Mouse (Mus musculus) kidney, embryonic 16.5 days (tissue): ENCODE measurements around the gene Polr1d. TPM values are rescaled to one million over a fixed set of nuclear protein-coding genes. Genes with fewer than 3 reads are reported as not detected.

ENCODE experiments used
- ATAC-seq: fragments of 200-750 bp; cut with Nextera tagmentation; 2 replicates; pipeline ENCODE4 v1.8.0; 2017; ENCODE audit warnings: moderate TSS enrichment; ENCODE audit not compliant: low FRiP score, low TSS enrichment
- H3K27ac ChIP-seq: fragments of 300-500 bp; sonication (generic); 2 replicates; pipeline ENCODE4 v1.5.1; 2014; ENCODE audit warnings: low read length
- H3K27me3 ChIP-seq: fragments of 300-500 bp; sonication (generic); 2 replicates; pipeline ENCODE4 v1.6.1; 2014; ENCODE audit warnings: low read length, control low read depth, mixed read lengths; ENCODE audit not compliant: insufficient read depth
- H3K36me3 ChIP-seq: fragments of 300-500 bp; sonication (generic); 2 replicates; pipeline ENCODE4 v1.6.1; 2014; ENCODE audit warnings: low read length, control low read depth, mixed read lengths; ENCODE audit not compliant: insufficient read depth
- H3K4me1 ChIP-seq: fragments of 300-500 bp; sonication (generic); 2 replicates; pipeline ENCODE4 v1.6.1; 2014; ENCODE audit warnings: low read length, control low read depth, mixed read lengths; ENCODE audit not compliant: insufficient read depth
- H3K4me2 ChIP-seq: fragments of 300-500 bp; sonication (generic); replicated peaks from 2 replicates; pipeline ENCODE4 v1.6.1; 2014; ENCODE audit warnings: low read depth, low read length
- H3K4me3 ChIP-seq: fragments of 300-500 bp; sonication (generic); 2 replicates; pipeline ENCODE4 v1.5.1; 2014; ENCODE audit warnings: mild to moderate bottlenecking, low read length
- H3K9ac ChIP-seq: fragments of 300-500 bp; sonication (generic); replicated peaks from 2 replicates; pipeline ENCODE4 v1.6.1; 2014; ENCODE audit warnings: low read length
- H3K9me3 ChIP-seq: fragments of 300-500 bp; sonication (generic); 2 replicates; pipeline ENCODE4 v1.6.1; 2016; ENCODE audit warnings: low read length, control low read depth
- WGBS: fragments of 180-500 bp; shearing (Covaris S2); extraction: QIAGEN DNeasy Blood & Tissue Kit; methylation state at CpG from one replicate; pipeline ENCODE4 v1.1.7; 2014; 5-methylcytosine and 5-hydroxymethylcytosine counted together
- polyA plus RNA-seq: library from polyadenylated mRNA; unstranded; fragments of >200 nt; fragmentation: Nextera tagmentation; extraction: Ambion mirVana; gene quantifications from 2 replicates; pipeline ENCODE4 v1.2.1, GENCODE M21; 2015

The Polr1d gene
- polyA plus RNA-seq, 1 experiment from 2014 or later = 137 TPM

DNA sequence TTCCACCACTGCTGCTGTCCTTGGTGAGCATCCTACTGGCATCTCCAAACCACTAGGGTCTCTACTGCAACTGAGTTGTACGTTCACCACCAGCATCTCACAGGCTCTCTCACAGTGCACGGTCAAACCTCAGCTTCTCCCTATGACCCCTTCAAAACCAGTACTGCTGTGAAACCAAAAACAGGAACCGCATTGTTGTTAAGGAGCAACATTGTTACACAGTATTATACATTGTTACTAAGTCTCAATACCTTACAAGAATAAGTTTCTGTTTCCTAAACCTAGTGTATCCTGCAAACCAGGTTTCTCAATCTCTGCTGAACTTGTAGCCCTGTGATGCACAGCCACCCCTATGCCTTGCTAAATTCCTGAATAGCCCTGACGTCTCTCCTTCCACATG is 51.0 kb downstream of the Polr1d start:
- Histone ChIP-seq H3K36me3 (no peaks in the 10 kb centered on the region), H3K27ac (no peak overlapping the region), H3K4me1 (peaks cover 4% of the 10 kb centered on the region; the same call in 1 of the 2 replicates), H3K9me3 (0 out of 2 replicates have a peak, but pooled peaks cover 9% of the 10 kb centered on the region), H3K4me2 (no peak overlapping the region), H3K27me3 (no peaks in the 10 kb centered on the region; the same call in 1 of the 2 replicates), H3K9ac (no peak overlapping the region), H3K4me3 (no peak overlapping the region)
- ATAC-seq = no peak
- 81% methylated on average over 4 of the region's 4 CpGs for WGBS

DNA sequence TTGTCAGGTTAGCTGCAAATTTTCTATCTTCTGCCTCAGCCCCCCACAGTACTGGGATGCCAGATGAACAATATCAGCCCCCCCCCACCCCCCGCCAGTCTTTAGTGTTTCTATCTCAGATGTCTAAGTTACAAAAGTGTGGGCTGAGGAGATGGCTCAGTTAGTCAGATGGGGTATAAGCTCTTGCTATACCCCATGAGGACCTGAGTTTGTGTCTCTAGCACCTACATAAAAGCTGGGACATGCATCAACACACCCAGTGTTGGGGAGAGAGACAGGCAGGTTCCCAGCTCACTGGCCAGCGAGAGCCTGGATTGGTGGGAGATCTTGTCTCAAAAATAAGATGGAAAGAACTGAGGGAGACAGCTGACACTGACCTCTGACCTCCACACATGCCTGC is 52.6 kb downstream of the Polr1d start:
- Histone ChIP-seq H3K36me3 (no peaks in the 10 kb centered on the region), H3K27me3 (peaks cover 1% of the 10 kb centered on the region; the same call in 1 of the 2 replicates), H3K4me2 (no peak overlapping the region), H3K4me3 (no peak overlapping the region), H3K27ac (no peak overlapping the region), H3K9ac (no peak overlapping the region), H3K9me3 (peaks cover 12% of the 10 kb centered on the region; the same call in 1 of the 2 replicates), H3K4me1 (peaks cover 4% of the 10 kb centered on the region; the same call in 1 of the 2 replicates)
- ATAC-seq = no peak
- WGBS = 89% methylated on average over 2 of the region's 2 CpGs

- H3K4me2 ChIP-seq = no peak overlapping the region
- no peak overlapping the region for H3K27ac ChIP-seq
- H3K9me3 ChIP-seq = peaks cover 7% of the 10 kb centered on the region; the same call in 1 of the 2 replicates
- ATAC-seq = no peak
- H3K4me1 ChIP-seq = peaks cover 9% of the 10 kb centered on the region; the same call in 1 of the 2 replicates
- no peak overlapping the region for H3K4me3 ChIP-seq
- H3K9ac ChIP-seq = no peak overlapping the region
- WGBS = 84% methylated on average over 4 of the region's 4 CpGs
- 0 out of 2 replicates have a peak, but pooled peaks cover 3% of the 10 kb centered on the region for H3K27me3 ChIP-seq
- no peaks in the 10 kb centered on the region for H3K36me3 ChIP-seq
Observed at GRCm38 (mm10) chr5:147131912-147132311, 55.1 kb downstream of the Polr1d start.

GRCm38 (mm10) chr5:147133662-147134061 is 56.8 kb downstream of the Polr1d start:
- Histone ChIP-seq H3K27me3 (0 out of 2 replicates have a peak, but pooled peaks cover 3% of the 10 kb centered on the region), H3K4me1 (peaks cover 9% of the 10 kb centered on the region; the same call in 1 of the 2 replicates), H3K27ac (no peak overlapping the region), H3K36me3 (no peaks in the 10 kb centered on the region), H3K9ac (no peak overlapping the region), H3K4me2 (peak overlapping the region; percentile 47), H3K4me3 (peak overlapping the region; percentile 34), H3K9me3 (peaks cover 3% of the 10 kb centered on the region; the same call in 1 of the 2 replicates)
- ATAC-seq = no peak
- whole genome bisulfite sequencing = 5% methylated on average over 17 of the region's 17 CpGs

DNA sequence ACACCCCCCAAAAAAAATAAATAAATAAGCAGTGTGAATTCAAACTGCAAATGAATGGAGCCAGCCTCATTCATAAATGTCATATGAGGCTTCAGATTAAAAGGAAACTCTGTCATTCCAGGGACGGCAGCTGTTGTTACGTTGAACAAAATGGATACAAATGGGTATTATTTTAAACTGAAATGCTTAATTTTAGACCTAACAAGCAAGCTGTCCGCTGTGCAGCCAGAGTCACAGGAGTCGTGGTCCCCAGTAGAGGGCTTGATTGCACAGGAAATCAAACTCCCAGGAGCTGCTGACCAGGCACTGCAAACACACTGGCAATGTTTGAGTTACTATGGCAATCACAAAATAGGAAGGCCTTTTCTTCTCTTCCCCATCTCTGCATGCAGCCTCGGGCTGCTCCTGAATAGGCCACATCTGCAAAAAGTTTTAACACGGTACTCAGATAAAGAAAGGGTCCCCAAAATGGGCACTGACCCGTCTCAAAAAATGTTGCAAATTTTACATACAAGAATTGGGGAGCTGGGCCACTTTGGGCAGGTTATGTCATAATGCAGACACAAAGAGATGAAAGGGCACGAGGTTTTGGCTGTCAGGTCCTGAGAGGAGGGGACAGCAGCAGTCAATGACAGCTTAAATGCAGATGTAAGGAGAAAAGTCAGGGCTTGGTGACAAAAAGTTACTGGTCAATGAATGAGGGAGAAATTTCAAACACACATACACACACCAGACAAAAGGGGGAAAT is 57.7 kb downstream of the Polr1d start:
- ATAC-seq = no peak
- 49% methylated on average over 8 of the region's 8 CpGs for WGBS
- Histone ChIP-seq H3K4me3 (no peak overlapping the region), H3K9me3 (peaks cover 3% of the 10 kb centered on the region; the same call in 1 of the 2 replicates), H3K27me3 (0 out of 2 replicates have a peak, but pooled peaks cover 3% of the 10 kb centered on the region), H3K27ac (no peak overlapping the region), H3K9ac (no peak overlapping the region), H3K4me2 (no peak overlapping the region), H3K4me1 (peaks cover 9% of the 10 kb centered on the region; the same call in 1 of the 2 replicates), H3K36me3 (no peaks in the 10 kb centered on the region)

GRCm38 (mm10) chr5:147135089-147135446 is 58.2 kb downstream of the Polr1d start:
- H3K27ac ChIP-seq = no peak overlapping the region
- peaks cover 9% of the 10 kb centered on the region; the same call in 1 of the 2 replicates for H3K4me1 ChIP-seq
- H3K4me3 ChIP-seq = no peak overlapping the region
- no peak overlapping the region for H3K9ac ChIP-seq
- H3K36me3 ChIP-seq = no peaks in the 10 kb centered on the region
- ATAC-seq = no peak
- peaks cover 3% of the 10 kb centered on the region; the same call in 1 of the 2 replicates for H3K9me3 ChIP-seq
- H3K4me2 ChIP-seq = no peak overlapping the region
- 83% methylated on average over 3 of the region's 3 CpGs for WGBS
- H3K27me3 ChIP-seq = 0 out of 2 replicates have a peak, but pooled peaks cover 3% of the 10 kb centered on the region

DNA sequence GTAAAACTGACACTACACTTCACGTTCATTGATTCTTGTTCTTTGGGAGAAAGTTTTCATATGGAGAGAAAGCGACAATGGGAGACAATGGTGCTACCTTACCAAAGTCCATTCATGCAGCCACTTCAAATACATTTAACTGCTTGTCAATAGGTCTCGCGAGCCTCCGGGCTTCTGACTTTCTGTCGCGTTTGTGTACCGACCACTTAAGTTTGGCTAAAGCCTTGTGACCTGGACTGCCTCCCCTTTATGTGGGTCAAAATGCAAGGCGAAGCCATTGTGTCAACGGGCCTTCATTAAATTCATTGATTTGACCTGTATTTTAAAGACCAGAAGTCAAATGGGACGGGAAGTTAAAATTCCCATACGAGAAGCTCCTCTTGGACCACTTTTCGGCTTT is 59.1 kb downstream of the Polr1d start:
- whole genome bisulfite sequencing = 59% methylated on average over 13 of the region's 13 CpGs
- ATAC-seq = no peak
- H3K9me3 ChIP-seq = peaks cover 3% of the 10 kb centered on the region; the same call in 1 of the 2 replicates
- no peak overlapping the region for H3K27ac ChIP-seq
- H3K9ac ChIP-seq = no peak overlapping the region
- H3K4me2 ChIP-seq = no peak overlapping the region
- no peak overlapping the region for H3K4me3 ChIP-seq
- H3K4me1 ChIP-seq = peaks cover 5% of the 10 kb centered on the region; the same call in 1 of the 2 replicates
- H3K36me3 ChIP-seq = no peaks in the 10 kb centered on the region
- H3K27me3 ChIP-seq = 0 out of 2 replicates have a peak, but pooled peaks cover 3% of the 10 kb centered on the region

GRCm38 (mm10) chr5:147147340-147147739 is 70.5 kb downstream of the Polr1d start:
- H3K9me3 ChIP-seq = peaks cover 3% of the 10 kb centered on the region; the same call in 1 of the 2 replicates
- no peaks in the 10 kb centered on the region for H3K27me3 ChIP-seq
- no peaks in the 10 kb centered on the region for H3K4me1 ChIP-seq
- no peak overlapping the region for H3K9ac ChIP-seq
- H3K36me3 ChIP-seq = no peaks in the 10 kb centered on the region
- H3K4me3 ChIP-seq = no peak overlapping the region
- no peak overlapping the region for H3K4me2 ChIP-seq
- no peak for ATAC-seq
- no peak overlapping the region for H3K27ac ChIP-seq

DNA sequence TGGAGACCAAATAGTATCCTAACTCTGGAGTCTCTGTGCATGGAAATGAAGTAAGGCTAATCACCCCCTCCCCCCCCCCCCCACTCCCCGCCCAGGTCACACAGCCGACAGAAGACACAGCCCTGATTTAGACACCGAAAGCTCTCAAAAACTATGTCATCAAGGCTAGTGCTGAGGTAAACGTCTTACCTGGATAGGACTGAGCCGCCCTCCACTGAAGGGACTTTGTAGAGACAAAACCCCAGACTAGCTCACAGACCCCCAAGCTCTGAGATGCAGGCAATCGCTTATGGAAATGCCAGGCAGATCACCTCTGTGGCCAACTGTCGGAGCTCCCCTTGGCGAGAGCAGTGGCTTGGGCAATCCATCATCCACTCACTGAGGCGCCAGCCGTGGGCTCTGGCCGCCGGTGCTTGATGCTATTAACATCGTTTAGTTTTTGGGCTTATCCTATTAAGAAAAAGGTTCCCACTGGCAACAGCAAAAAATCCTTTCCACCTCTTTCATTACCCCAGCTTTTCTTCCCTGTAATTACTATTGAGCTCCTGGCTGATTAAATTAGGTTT is 78.0 kb downstream of the Polr1d start:
- peaks cover 14% of the 10 kb centered on the region for H3K4me1 ChIP-seq
- no peak overlapping the region for H3K9ac ChIP-seq
- no peaks in the 10 kb centered on the region for H3K9me3 ChIP-seq
- H3K4me3 ChIP-seq = no peak overlapping the region
- no peak overlapping the region for H3K27ac ChIP-seq
- no peak for ATAC-seq
- H3K4me2 ChIP-seq = no peak overlapping the region
- WGBS = 13% methylated on average over 13 of the region's 13 CpGs
- H3K27me3 ChIP-seq = no peaks in the 10 kb centered on the region
- H3K36me3 ChIP-seq = no peaks in the 10 kb centered on the region
